Mouse (Mus musculus) cerebral cortex, adult 2 months (tissue): ENCODE results near the gene Enpp6.

Source experiments
- WGBS: fragments of 180-500 bp; shearing (Covaris S2); methylation state at CpG from one replicate; pipeline ENCODE4 v1.1.7; 2018; 5-methylcytosine and 5-hydroxymethylcytosine counted together

The Enpp6 gene

GRCm38 (mm10) chr8:47061105-47061720 is 74.5 kb downstream of the Enpp6 start:
- WGBS = 83% methylated on average over 7 of the region's 7 CpGs

DNA sequence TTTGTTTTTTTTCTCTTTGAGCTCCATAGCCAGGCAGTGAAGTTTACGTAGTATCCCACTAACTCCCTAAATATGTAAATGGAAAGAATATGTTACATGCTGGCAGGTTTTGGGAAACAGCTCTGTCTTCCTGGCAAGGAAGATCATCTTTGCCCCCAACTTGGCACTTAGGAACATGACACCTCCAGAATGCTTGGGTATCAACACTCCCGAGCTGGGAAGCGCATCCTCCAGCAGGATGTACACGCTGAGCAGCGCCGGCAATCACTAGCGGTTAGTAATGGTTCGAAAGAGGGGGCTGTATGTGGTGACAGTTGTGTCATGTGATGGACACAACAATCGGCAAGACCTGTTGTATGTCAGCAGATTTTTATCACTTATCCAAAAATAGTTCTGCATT is 80.4 kb downstream of the Enpp6 start:
- 57% methylated on average over 9 of the region's 9 CpGs for WGBS

DNA sequence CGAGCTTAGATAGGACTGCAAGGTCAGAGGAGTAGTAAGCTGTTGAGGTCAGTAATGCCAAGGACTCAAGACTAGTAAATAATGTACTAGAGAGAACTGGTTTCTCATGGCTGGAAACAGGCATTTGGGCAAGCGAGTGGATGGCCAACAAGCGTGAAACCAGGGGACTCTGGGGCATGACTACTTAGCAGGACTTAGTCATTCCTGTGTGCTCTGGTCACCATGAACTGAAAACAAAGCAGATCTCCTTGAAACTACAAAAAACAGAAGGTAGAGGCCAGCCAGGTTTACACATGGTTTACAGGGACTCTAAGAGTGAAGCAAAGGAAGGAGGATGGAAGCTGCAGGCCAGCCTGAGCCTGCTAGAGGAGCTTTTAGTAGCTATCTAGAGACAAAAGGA is 82.9 kb downstream of the Enpp6 start:
- WGBS = 90% methylated on average over 3 of the region's 3 CpGs

- WGBS = 87% methylated on average over 5 of the region's 5 CpGs
Observed at GRCm38 (mm10) chr8:47072001-47072400, 85.3 kb downstream of the Enpp6 start.

GRCm38 (mm10) chr8:47075941-47076555 is 89.4 kb downstream of the Enpp6 start:
- 89% methylated on average over 6 of the region's 6 CpGs for WGBS

- WGBS = 87% methylated on average over 4 of the region's 4 CpGs
Observed at GRCm38 (mm10) chr8:47080037-47080436, 93.3 kb downstream of the Enpp6 start.

DNA sequence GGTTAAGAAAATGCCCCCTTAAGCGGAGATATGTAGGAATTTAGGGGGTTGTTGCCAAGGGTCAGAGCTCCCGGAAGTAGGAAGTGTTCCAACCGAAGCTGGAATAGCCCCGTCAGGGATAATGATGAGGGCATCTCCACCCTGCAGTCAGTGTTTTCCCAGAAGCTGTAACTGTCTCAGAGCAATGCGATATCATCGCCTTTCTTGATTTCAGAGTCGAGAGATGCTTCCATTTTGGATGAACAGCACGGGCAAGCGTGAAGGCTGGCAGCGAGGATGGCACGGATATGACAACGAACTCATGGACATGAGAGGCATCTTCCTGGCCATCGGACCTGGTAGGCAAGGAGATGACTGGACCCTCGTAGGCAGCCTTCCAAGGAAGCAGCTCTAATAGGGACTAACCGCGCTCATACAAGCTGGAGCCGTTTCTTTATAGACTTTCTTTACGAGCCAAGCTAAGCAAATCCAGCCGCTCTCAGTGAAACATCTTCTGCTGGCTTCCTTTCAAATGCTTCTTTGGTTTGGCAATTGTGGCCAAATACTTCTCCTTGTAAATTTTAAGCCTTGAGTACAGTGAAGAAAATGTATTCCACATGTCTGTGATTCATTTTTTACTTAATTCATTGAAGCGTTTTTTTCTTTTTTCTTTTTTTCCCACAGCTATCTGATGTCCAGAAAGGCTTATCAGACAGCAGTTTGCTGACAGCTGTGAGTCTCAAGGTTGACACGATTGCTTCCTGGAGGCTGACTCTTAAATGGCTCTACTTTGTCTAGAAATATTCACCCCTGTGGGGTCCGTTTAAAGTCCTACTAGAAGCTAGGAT is 95.7 kb downstream of the Enpp6 start:
- WGBS = 45% methylated on average over 22 of the region's 22 CpGs

GRCm38 (mm10) chr8:47090021-47090420 is 103.3 kb downstream of the Enpp6 start:
- 70% methylated on average over 8 of the region's 8 CpGs for WGBS

DNA sequence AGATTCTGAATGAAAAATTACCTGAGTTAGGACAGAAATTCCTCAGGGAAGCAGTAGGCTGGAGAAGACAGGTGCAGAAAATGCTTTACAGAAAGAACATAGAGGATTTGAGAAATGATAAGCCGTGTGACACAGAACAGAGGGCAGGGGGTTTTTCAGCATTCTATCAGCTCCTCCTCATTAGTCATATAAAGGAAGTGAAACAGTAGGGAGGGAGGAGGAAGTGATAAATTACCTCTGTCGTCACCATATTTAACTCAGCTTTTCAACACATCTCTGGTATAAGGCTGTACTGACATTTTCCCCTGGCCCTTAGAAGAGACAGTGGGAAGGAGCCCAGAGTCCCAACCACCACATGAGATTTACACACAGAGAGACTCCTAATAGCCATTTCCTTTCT is 118.9 kb downstream of the Enpp6 start:
- WGBS = 77% methylated on average over 2 of the region's 2 CpGs

DNA sequence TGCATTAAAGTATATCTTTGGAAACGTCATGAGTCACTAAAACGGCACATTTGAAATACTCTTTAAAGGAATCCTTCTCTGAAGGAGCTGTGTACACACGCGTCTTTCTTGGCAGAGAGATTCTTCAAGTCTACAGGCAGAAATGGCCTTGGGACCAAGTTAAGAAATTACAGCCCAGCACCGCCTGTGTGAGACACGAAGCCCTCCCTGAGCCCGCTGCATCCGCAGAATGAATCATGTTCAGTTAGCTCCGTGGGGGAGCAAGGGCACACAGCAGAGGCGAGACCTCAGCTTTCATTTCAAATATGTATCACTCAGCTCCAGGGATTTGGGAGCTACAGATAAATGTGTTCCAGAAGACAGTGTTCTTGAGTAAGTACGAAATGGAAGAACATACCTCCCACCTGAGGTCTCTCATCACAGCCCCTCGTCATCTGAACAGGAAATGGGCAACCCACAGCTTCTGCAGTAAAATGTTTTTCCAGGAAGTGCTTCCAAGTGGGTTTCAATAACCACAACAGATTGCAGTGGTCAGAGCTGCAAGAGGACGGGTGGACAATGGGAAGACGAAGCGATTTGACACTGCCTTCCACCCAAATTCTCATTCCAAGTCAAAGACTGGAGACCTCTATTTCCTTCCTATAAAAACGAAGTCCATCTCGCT is 127.6 kb downstream of the Enpp6 start:
- WGBS = 50% methylated on average over 17 of the region's 17 CpGs

- WGBS = 84% methylated on average over 4 of the region's 4 CpGs
Observed at GRCm38 (mm10) chr8:47117336-47117735, 130.6 kb downstream of the Enpp6 start.

- WGBS = 71% methylated on average over 1 of the region's 1 CpGs
Observed at GRCm38 (mm10) chr8:47119895-47120294, 133.2 kb downstream of the Enpp6 start.

GRCm38 (mm10) chr8:47128859-47129258 is 142.2 kb downstream of the Enpp6 start:
- WGBS = 93% methylated on average over 1 of the region's 1 CpGs

- WGBS = 87% methylated on average over 3 of the region's 3 CpGs
Observed at GRCm38 (mm10) chr8:47133381-47133780, 146.7 kb downstream of the Enpp6 start.

GRCm38 (mm10) chr8:47134736-47135135 is 148.0 kb downstream of the Enpp6 start:
- WGBS = 63% methylated on average over 11 of the region's 11 CpGs

- WGBS = 25% methylated on average over 9 of the region's 9 CpGs
Observed at GRCm38 (mm10) chr8:47135586-47135985, 148.9 kb downstream of the Enpp6 start.

DNA sequence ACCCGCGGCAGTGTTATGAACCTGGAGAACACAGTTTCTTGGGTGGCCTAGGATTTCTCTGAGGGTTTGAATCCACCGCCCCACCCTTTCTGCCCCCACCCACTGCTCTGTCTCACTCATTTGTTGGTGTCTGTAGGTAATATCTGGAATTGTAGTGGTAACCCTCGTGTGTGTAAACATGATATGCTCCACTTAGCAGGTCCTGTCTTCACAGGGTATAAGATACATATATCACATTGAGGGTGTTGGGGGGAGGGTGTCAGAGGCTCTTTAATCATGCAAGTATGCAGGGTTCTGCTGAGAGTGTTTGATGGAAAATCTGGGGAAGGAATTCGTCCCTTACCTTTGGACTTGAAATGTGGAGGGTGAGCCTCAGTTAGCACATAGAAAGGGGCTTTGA is 149.4 kb downstream of the Enpp6 start:
- WGBS = 58% methylated on average over 5 of the region's 5 CpGs

- 57% methylated on average over 8 of the region's 9 CpGs for WGBS
Observed at GRCm38 (mm10) chr8:47145258-47145657, 158.6 kb downstream of the Enpp6 start.
